Mouse (Mus musculus) limb, embryonic 12.5 days (tissue): ENCODE results near the gene Rinl. TPM values are rescaled to one million over a fixed set of nuclear protein-coding genes. Genes with fewer than 3 reads are reported as not detected.

ENCODE experiments used
- ATAC-seq: fragments of 200-750 bp; cut with Nextera tagmentation; 2 replicates; pipeline ENCODE4 v1.8.0; 2017; ENCODE audit warnings: low read depth, moderate TSS enrichment; ENCODE audit not compliant: insufficient number of reproducible peaks, insufficient read depth, low FRiP score, low TSS enrichment
- H3K27ac ChIP-seq: fragments of 300-500 bp; sonication (generic); 2 replicates; pipeline ENCODE4 v1.5.1; 2016; ENCODE audit warnings: mild to moderate bottlenecking, moderate library complexity
- H3K27me3 ChIP-seq: fragments of 300-500 bp; sonication (generic); 2 replicates; pipeline ENCODE4 v1.6.1; 2016; ENCODE audit warnings: mild to moderate bottlenecking, moderate library complexity
- H3K36me3 ChIP-seq: fragments of 300-500 bp; sonication (generic); 2 replicates; pipeline ENCODE4 v1.6.1; 2016; ENCODE audit warnings: mild to moderate bottlenecking, moderate library complexity
- H3K4me1 ChIP-seq: fragments of 300-500 bp; sonication (generic); replicated peaks from 2 replicates; pipeline ENCODE4 v1.6.1; 2016
- H3K4me2 ChIP-seq: fragments of 300-500 bp; sonication (generic); 2 replicates; pipeline ENCODE4 v1.6.1; 2016; ENCODE audit warnings: mild to moderate bottlenecking, moderate library complexity
- H3K4me3 ChIP-seq: fragments of 300-500 bp; sonication (generic); replicated peaks from 2 replicates; pipeline ENCODE4 v1.5.1; 2016; ENCODE audit warnings: mild to moderate bottlenecking
- H3K9ac ChIP-seq: fragments of 300-500 bp; sonication (generic); replicated peaks from 2 replicates; pipeline ENCODE4 v1.6.1; 2016; ENCODE audit warnings: mild to moderate bottlenecking, moderate library complexity
- H3K9me3 ChIP-seq: fragments of 300-500 bp; sonication (generic); 2 replicates; pipeline ENCODE4 v1.6.1; 2016; ENCODE audit warnings: mild to moderate bottlenecking, moderate library complexity
- WGBS: fragments of 180-500 bp; shearing (Covaris S2); methylation state at CpG from one replicate; pipeline ENCODE4 v1.1.7; 2016; 5-methylcytosine and 5-hydroxymethylcytosine counted together
- polyA plus RNA-seq: library from polyadenylated mRNA; unstranded; fragments of >200 nt; fragmentation: Nextera tagmentation; extraction: Ambion mirVana; gene quantifications from 2 replicates; pipeline ENCODE4 v1.2.1, GENCODE M21; 2016

The Rinl gene
- polyA plus RNA-seq, 1 experiment from 2014 or later, result 3.1 TPM

GRCm38 (mm10) chr7:28766173-28766879, 22.4 kb upstream of the Rinl start, which contains the start of gene Sirt2:
Gene Sirt2, plus strand, starts transcription at chr7:28766735.
- H3K4me1 ChIP-seq, result peaks cover 18% of the 10 kb centered on the region
- H3K9me3 ChIP-seq, result no peaks in the 10 kb centered on the region
- WGBS, result under 1% methylated on average over 45 of the region's 45 CpGs
- no peak within 1 kb of the TSS for H3K27ac ChIP-seq
- peak; percentile 98 for ATAC-seq
- peak within 1 kb of the TSS; percentile 76 for H3K4me3 ChIP-seq
- H3K4me2 ChIP-seq, result peak within 1 kb of the TSS; percentile 66
- H3K36me3 ChIP-seq, result peaks cover 19% of the 10 kb centered on the region
- peak within 1 kb of the TSS; percentile 75 for H3K9ac ChIP-seq
- H3K27me3 ChIP-seq, result no peaks in the 10 kb centered on the region

GRCm38 (mm10) chr7:28766910-28767309, 21.9 kb upstream of the Rinl start:
- H3K4me2 ChIP-seq, result peak overlapping the region; percentile 64
- H3K9ac ChIP-seq, result peak overlapping the region; percentile 75
- WGBS, result 6% methylated on average over 14 of the region's 14 CpGs
- no peaks in the 10 kb centered on the region for H3K9me3 ChIP-seq
- peaks cover 15% of the 10 kb centered on the region for H3K36me3 ChIP-seq
- no peak overlapping the region for H3K27ac ChIP-seq
- no peaks in the 10 kb centered on the region for H3K27me3 ChIP-seq
- peak overlapping the region; percentile 76 for H3K4me3 ChIP-seq
- peaks cover 18% of the 10 kb centered on the region for H3K4me1 ChIP-seq
- ATAC-seq, result peak; percentile 20; the same call in 1 of the 2 replicates

GRCm38 (mm10) chr7:28767462-28767965, 21.3 kb upstream of the Rinl start, which contains the start of gene Nfkbib:
Gene Nfkbib, minus strand, starts transcription at chr7:28767512.
- H3K27me3 ChIP-seq, result no peaks in the 10 kb centered on the region
- H3K27ac ChIP-seq, result no peak within 1 kb of the TSS
- no peak for ATAC-seq
- H3K4me2 ChIP-seq, result peak within 1 kb of the TSS; percentile 66
- WGBS, result 64% methylated on average over 7 of the region's 7 CpGs
- H3K4me3 ChIP-seq, result peak within 1 kb of the TSS; percentile 76
- H3K9me3 ChIP-seq, result no peaks in the 10 kb centered on the region
- peak within 1 kb of the TSS; percentile 75 for H3K9ac ChIP-seq
- peaks cover 18% of the 10 kb centered on the region for H3K4me1 ChIP-seq
- peaks cover 15% of the 10 kb centered on the region for H3K36me3 ChIP-seq

GRCm38 (mm10) chr7:28769414-28769958, 19.3 kb upstream of the Rinl start:
- no peak for ATAC-seq
- H3K4me1 ChIP-seq, result peaks cover 18% of the 10 kb centered on the region
- H3K4me2 ChIP-seq, result no peak overlapping the region
- H3K4me3 ChIP-seq, result no peak overlapping the region
- H3K27ac ChIP-seq, result no peak overlapping the region
- no peaks in the 10 kb centered on the region for H3K27me3 ChIP-seq
- no peaks in the 10 kb centered on the region for H3K9me3 ChIP-seq
- 92% methylated on average over 9 of the region's 9 CpGs for WGBS
- no peak overlapping the region for H3K9ac ChIP-seq
- H3K36me3 ChIP-seq, result peaks cover 26% of the 10 kb centered on the region

GRCm38 (mm10) chr7:28770309-28770708, 18.5 kb upstream of the Rinl start:
- ATAC-seq, result no peak
- H3K27ac ChIP-seq, result no peak overlapping the region
- H3K9ac ChIP-seq, result no peak overlapping the region
- no peak overlapping the region for H3K4me2 ChIP-seq
- no peak overlapping the region for H3K4me3 ChIP-seq
- peaks cover 33% of the 10 kb centered on the region for H3K36me3 ChIP-seq
- H3K27me3 ChIP-seq, result no peaks in the 10 kb centered on the region
- 88% methylated on average over 3 of the region's 3 CpGs for WGBS
- peaks cover 16% of the 10 kb centered on the region for H3K4me1 ChIP-seq
- H3K9me3 ChIP-seq, result no peaks in the 10 kb centered on the region

- Histone ChIP-seq H3K27ac (no peak overlapping the region), H3K9me3 (no peaks in the 10 kb centered on the region), H3K4me1 (peaks cover 10% of the 10 kb centered on the region), H3K4me2 (no peak overlapping the region), H3K27me3 (no peaks in the 10 kb centered on the region), H3K9ac (no peak overlapping the region), H3K4me3 (no peak overlapping the region), H3K36me3 (peaks cover 48% of the 10 kb centered on the region)
- no peak for ATAC-seq
- 95% methylated on average over 11 of the region's 11 CpGs for WGBS
Measured at GRCm38 (mm10) chr7:28771867-28772266, 16.9 kb upstream of the Rinl start.

- Histone ChIP-seq H3K4me1 (no peaks in the 10 kb centered on the region), H3K36me3 (peaks cover 58% of the 10 kb centered on the region), H3K27me3 (no peaks in the 10 kb centered on the region), H3K4me3 (no peak overlapping the region), H3K4me2 (no peak overlapping the region), H3K9me3 (no peaks in the 10 kb centered on the region), H3K9ac (no peak overlapping the region), H3K27ac (no peak overlapping the region)
- 70% methylated on average over 3 of the region's 3 CpGs for WGBS
- no peak for ATAC-seq
Measured at GRCm38 (mm10) chr7:28773163-28773562, 15.6 kb upstream of the Rinl start.

GRCm38 (mm10) chr7:28774164-28774563, 14.6 kb upstream of the Rinl start:
- no peak for ATAC-seq
- Histone ChIP-seq H3K27ac (no peak overlapping the region), H3K4me1 (no peaks in the 10 kb centered on the region), H3K36me3 (peaks cover 64% of the 10 kb centered on the region), H3K9ac (no peak overlapping the region; the same call in 1 of the 2 replicates), H3K4me2 (no peak overlapping the region), H3K4me3 (no peak overlapping the region), H3K27me3 (no peaks in the 10 kb centered on the region), H3K9me3 (no peaks in the 10 kb centered on the region)
- 83% methylated on average over 12 of the region's 12 CpGs for WGBS

GRCm38 (mm10) chr7:28775129-28775528, 13.6 kb upstream of the Rinl start:
- no peak overlapping the region for H3K4me3 ChIP-seq
- H3K4me2 ChIP-seq, result no peak overlapping the region
- no peak overlapping the region for H3K9ac ChIP-seq
- H3K27me3 ChIP-seq, result no peaks in the 10 kb centered on the region
- 83% methylated on average over 7 of the region's 7 CpGs for WGBS
- H3K27ac ChIP-seq, result no peak overlapping the region
- peaks cover under 1% of the 10 kb centered on the region for H3K4me1 ChIP-seq
- ATAC-seq, result no peak
- H3K9me3 ChIP-seq, result no peaks in the 10 kb centered on the region
- H3K36me3 ChIP-seq, result peaks cover 64% of the 10 kb centered on the region

GRCm38 (mm10) chr7:28778825-28779224, 9.9 kb upstream of the Rinl start:
- peaks cover 4% of the 10 kb centered on the region for H3K4me1 ChIP-seq
- no peak overlapping the region for H3K4me2 ChIP-seq
- H3K27ac ChIP-seq, result no peak overlapping the region
- WGBS, result 82% methylated on average over 9 of the region's 9 CpGs
- H3K36me3 ChIP-seq, result peaks cover 63% of the 10 kb centered on the region
- no peak overlapping the region for H3K4me3 ChIP-seq
- ATAC-seq, result no peak
- no peaks in the 10 kb centered on the region for H3K27me3 ChIP-seq
- no peaks in the 10 kb centered on the region for H3K9me3 ChIP-seq
- no peak overlapping the region for H3K9ac ChIP-seq

- no peak overlapping the region for H3K9ac ChIP-seq
- H3K27ac ChIP-seq, result no peak overlapping the region
- peaks cover 4% of the 10 kb centered on the region for H3K4me1 ChIP-seq
- no peaks in the 10 kb centered on the region for H3K9me3 ChIP-seq
- ATAC-seq, result 0 out of 2 replicates have a peak, but pooled peaks have one; percentile 37
- no peaks in the 10 kb centered on the region for H3K27me3 ChIP-seq
- peaks cover 63% of the 10 kb centered on the region for H3K36me3 ChIP-seq
- WGBS, result 49% methylated on average over 6 of the region's 6 CpGs
- H3K4me3 ChIP-seq, result no peak overlapping the region
- H3K4me2 ChIP-seq, result no peak overlapping the region
Measured at GRCm38 (mm10) chr7:28780067-28780658, 8.6 kb upstream of the Rinl start.
